Mouse (Mus musculus): ENCODE measurements around the gene Lpin2.

Lpin2 gene

GRCm38 (mm10) chr17:71203998-71204808, 21.8 kb downstream of the Lpin2 start:
- DNase-seq (ENCODE audit: low spot score), result no peak

GRCm38 (mm10) chr17:71204809-71205091, 22.4 kb downstream of the Lpin2 start:
- no peak for DNase-seq (ENCODE audit: low spot score)

- no peak for DNase-seq (ENCODE audit: low spot score)
Measured at GRCm38 (mm10) chr17:71206136-71206893, 24.0 kb downstream of the Lpin2 start.

- DNase-seq (ENCODE audit: low spot score), result no peak
Measured at GRCm38 (mm10) chr17:71207268-71207667, 24.9 kb downstream of the Lpin2 start.

- no peak for DNase-seq (ENCODE audit: low spot score)
Measured at GRCm38 (mm10) chr17:71208376-71208775, 26.0 kb downstream of the Lpin2 start.

- DNase-seq (ENCODE audit: low spot score), result no peak
Measured at GRCm38 (mm10) chr17:71208921-71209320, 26.6 kb downstream of the Lpin2 start.

GRCm38 (mm10) chr17:71209936-71210335, 27.6 kb downstream of the Lpin2 start:
- DNase-seq (ENCODE audit: low spot score), result no peak

- no peak for DNase-seq (ENCODE audit: low spot score)
Measured at GRCm38 (mm10) chr17:71211962-71212646, 29.7 kb downstream of the Lpin2 start.

- DNase-seq (ENCODE audit: low spot score), result no peak
Measured at GRCm38 (mm10) chr17:71213666-71214065, 31.3 kb downstream of the Lpin2 start.

- no peak for DNase-seq (ENCODE audit: low spot score)
Measured at GRCm38 (mm10) chr17:71214514-71215240, 32.3 kb downstream of the Lpin2 start.

- DNase-seq (ENCODE audit: low spot score), result no peak
Measured at GRCm38 (mm10) chr17:71215241-71215839, 33.0 kb downstream of the Lpin2 start.

GRCm38 (mm10) chr17:71216263-71216662, 33.9 kb downstream of the Lpin2 start:
- DNase-seq (ENCODE audit: low spot score), result no peak

- no peak for DNase-seq (ENCODE audit: low spot score)
Measured at GRCm38 (mm10) chr17:71217111-71217685, 34.8 kb downstream of the Lpin2 start.

GRCm38 (mm10) chr17:71221383-71221782, 39.0 kb downstream of the Lpin2 start:
- no peak for DNase-seq (ENCODE audit: low spot score)

GRCm38 (mm10) chr17:71223676-71224075, 41.3 kb downstream of the Lpin2 start:
- DNase-seq (ENCODE audit: low spot score), result no peak

- DNase-seq (ENCODE audit: low spot score), result no peak
Measured at GRCm38 (mm10) chr17:71224521-71224920, 42.2 kb downstream of the Lpin2 start.

GRCm38 (mm10) chr17:71225091-71225490, 42.7 kb downstream of the Lpin2 start:
- peak; percentile 64 for DNase-seq (ENCODE audit: low spot score)

GRCm38 (mm10) chr17:71227128-71227895, 45.0 kb downstream of the Lpin2 start:
- DNase-seq (ENCODE audit: low spot score), result no peak

- DNase-seq (ENCODE audit: low spot score), result no peak
Measured at GRCm38 (mm10) chr17:71228651-71229050, 46.3 kb downstream of the Lpin2 start.

- DNase-seq (ENCODE audit: low spot score), result peak; percentile 30
Measured at GRCm38 (mm10) chr17:71230108-71230709, 47.8 kb downstream of the Lpin2 start.

Data from embryo, embryonic 10.5 days (tissue).